Mouse (Mus musculus) stomach, embryonic 15.5 days (tissue): ENCODE data around the gene Stxbp6. TPM values are rescaled to one million over a fixed set of nuclear protein-coding genes. Genes with fewer than 3 reads are reported as not detected.
A peak's percentile ranks its signal among the peaks of the same experiment; 100 is the strongest.

Experiments
- ATAC-seq: fragments of 200-750 bp; cut with Nextera tagmentation; 2 replicates; pipeline ENCODE4 v1.8.0; 2017; ENCODE audit warnings: low read depth, moderate number of reproducible peaks, moderate TSS enrichment; ENCODE audit not compliant: insufficient read depth, low FRiP score
- H3K27ac ChIP-seq: fragments of 300-500 bp; sonication (generic); 2 replicates; pipeline ENCODE4 v1.5.1; 2015; ENCODE audit warnings: mild to moderate bottlenecking, inconsistent platforms
- H3K27me3 ChIP-seq: fragments of 300-500 bp; sonication (generic); replicated peaks from 2 replicates; pipeline ENCODE4 v1.6.1; 2015; ENCODE audit warnings: inconsistent platforms
- H3K36me3 ChIP-seq: fragments of 300-500 bp; sonication (generic); 2 replicates; pipeline ENCODE4 v1.6.1; 2015; ENCODE audit warnings: inconsistent platforms
- H3K4me1 ChIP-seq: fragments of 300-500 bp; sonication (generic); 2 replicates; pipeline ENCODE4 v1.6.1; 2015; ENCODE audit warnings: inconsistent platforms
- H3K4me2 ChIP-seq: fragments of 300-500 bp; sonication (generic); 2 replicates; pipeline ENCODE4 v1.6.1; 2015; ENCODE audit warnings: mild to moderate bottlenecking, inconsistent platforms
- H3K4me3 ChIP-seq: fragments of 300-500 bp; sonication (generic); replicated peaks from 2 replicates; pipeline ENCODE4 v1.5.1; 2015; ENCODE audit warnings: inconsistent platforms
- H3K9ac ChIP-seq: fragments of 300-500 bp; sonication (generic); 2 replicates; pipeline ENCODE4 v1.6.1; 2015; ENCODE audit warnings: inconsistent platforms
- H3K9me3 ChIP-seq: fragments of 300-500 bp; sonication (generic); 2 replicates; pipeline ENCODE4 v1.6.1; 2016; ENCODE audit warnings: inconsistent platforms
- WGBS: fragments of 180-500 bp; shearing (Covaris S2); methylation state at CpG from one replicate; pipeline ENCODE4 v1.1.7; 2015; 5-methylcytosine and 5-hydroxymethylcytosine counted together
- polyA plus RNA-seq: library from polyadenylated mRNA; unstranded; fragments of >200 nt; fragmentation: Nextera tagmentation; extraction: Ambion mirVana; gene quantifications from 2 replicates; pipeline ENCODE4 v1.2.1, GENCODE M21; 2015

Stxbp6 gene
- polyA plus RNA-seq, 1 experiment from 2014 or later, result 19.2 TPM

DNA sequence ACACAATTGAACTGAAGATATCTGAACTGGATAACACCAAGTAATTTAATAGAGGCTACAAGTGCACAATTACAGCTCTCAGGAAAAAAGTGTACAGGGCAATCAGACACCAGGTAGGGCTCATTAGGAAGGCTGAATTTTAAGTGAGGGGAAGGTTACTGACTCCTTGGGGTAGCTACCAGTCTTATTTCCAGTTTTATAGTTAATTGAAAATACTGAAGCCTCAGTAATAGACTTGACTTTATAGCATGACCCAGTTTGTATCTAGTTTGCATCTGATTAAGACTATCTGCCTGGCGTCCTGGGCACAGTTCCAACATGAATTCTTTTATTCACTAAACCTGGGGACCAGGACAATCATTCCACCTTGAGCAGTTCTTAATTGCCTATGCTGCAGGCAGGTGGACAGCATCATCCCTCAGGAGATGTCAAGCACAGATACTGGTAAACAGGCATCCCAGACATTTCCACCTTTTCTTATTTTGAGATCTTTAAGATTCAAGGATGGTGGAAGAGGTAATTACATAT is 171.2 kb downstream of the Stxbp6 start:
- Histone ChIP-seq H3K9me3 (no peaks in the 10 kb centered on the region), H3K4me3 (no peak overlapping the region), H3K4me1 (no peaks in the 10 kb centered on the region), H3K27ac (no peak overlapping the region), H3K36me3 (no peaks in the 10 kb centered on the region), H3K27me3 (no peaks in the 10 kb centered on the region), H3K9ac (no peak overlapping the region), H3K4me2 (no peak overlapping the region)
- ATAC-seq, result no peak
- 67% methylated on average over 1 of the region's 1 CpGs for WGBS

DNA sequence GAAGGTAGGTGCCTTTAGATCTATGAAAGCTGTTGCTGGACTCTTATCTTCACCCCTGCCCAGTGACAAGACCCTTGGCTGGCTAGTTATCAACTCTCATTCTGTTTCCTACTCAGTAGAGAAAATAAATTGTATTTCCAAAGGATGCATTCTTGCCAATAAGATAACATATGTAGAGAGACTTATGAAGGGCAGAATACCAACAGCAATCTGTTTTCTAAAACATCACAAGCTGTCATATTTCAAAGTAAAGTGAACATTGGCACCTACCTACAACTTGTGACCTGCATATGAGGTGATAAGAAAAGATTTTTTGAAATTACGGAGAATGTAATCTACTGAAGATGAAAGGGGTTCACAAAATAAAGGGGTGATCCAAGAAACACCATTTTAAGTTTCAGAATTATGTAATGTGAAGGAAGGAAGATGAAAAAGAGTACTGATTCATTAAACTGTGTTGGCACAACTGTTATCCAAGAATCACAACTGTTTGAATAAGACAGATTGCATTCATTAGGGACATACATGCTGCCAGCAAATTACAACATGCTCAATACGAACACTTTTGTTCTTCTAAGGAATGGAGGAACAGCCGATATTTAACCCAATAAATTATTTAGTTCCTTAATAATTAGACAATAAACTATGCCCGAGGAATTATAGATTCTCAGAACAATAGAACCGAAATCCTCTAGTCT is 175.2 kb downstream of the Stxbp6 start:
- Histone ChIP-seq H3K27ac (no peak overlapping the region), H3K9ac (no peak overlapping the region), H3K4me3 (no peak overlapping the region), H3K9me3 (no peaks in the 10 kb centered on the region), H3K27me3 (no peaks in the 10 kb centered on the region), H3K4me2 (no peak overlapping the region), H3K36me3 (no peaks in the 10 kb centered on the region), H3K4me1 (no peaks in the 10 kb centered on the region)
- WGBS, result 86% methylated on average over 5 of the region's 5 CpGs
- no peak for ATAC-seq

- H3K4me3 ChIP-seq, result no peak overlapping the region
- H3K4me2 ChIP-seq, result no peak overlapping the region
- H3K9me3 ChIP-seq, result no peaks in the 10 kb centered on the region
- no peak for ATAC-seq
- H3K9ac ChIP-seq, result no peak overlapping the region
- H3K4me1 ChIP-seq, result no peaks in the 10 kb centered on the region
- H3K27ac ChIP-seq, result no peak overlapping the region
- 91% methylated on average over 1 of the region's 1 CpGs for WGBS
- no peaks in the 10 kb centered on the region for H3K27me3 ChIP-seq
- H3K36me3 ChIP-seq, result no peaks in the 10 kb centered on the region
Measured at GRCm38 (mm10) chr12:44896460-44896859, 178.0 kb downstream of the Stxbp6 start.

GRCm38 (mm10) chr12:44889677-44890393 is 184.7 kb downstream of the Stxbp6 start:
- no peaks in the 10 kb centered on the region for H3K36me3 ChIP-seq
- H3K27ac ChIP-seq, result no peak overlapping the region
- H3K4me2 ChIP-seq, result no peak overlapping the region
- no peak overlapping the region for H3K9ac ChIP-seq
- WGBS, result 86% methylated on average over 6 of the region's 6 CpGs
- no peak for ATAC-seq
- H3K9me3 ChIP-seq, result no peaks in the 10 kb centered on the region
- no peak overlapping the region for H3K4me3 ChIP-seq
- H3K4me1 ChIP-seq, result no peaks in the 10 kb centered on the region
- H3K27me3 ChIP-seq, result no peaks in the 10 kb centered on the region

GRCm38 (mm10) chr12:44886826-44887225 is 187.7 kb downstream of the Stxbp6 start:
- Histone ChIP-seq H3K9ac (no peak overlapping the region), H3K27ac (no peak overlapping the region), H3K36me3 (no peaks in the 10 kb centered on the region), H3K4me1 (no peaks in the 10 kb centered on the region), H3K4me2 (no peak overlapping the region), H3K9me3 (no peaks in the 10 kb centered on the region), H3K27me3 (no peaks in the 10 kb centered on the region), H3K4me3 (no peak overlapping the region)
- ATAC-seq, result no peak
- WGBS, result 42% methylated on average over 3 of the region's 3 CpGs

GRCm38 (mm10) chr12:44872697-44873096 is 201.8 kb downstream of the Stxbp6 start:
- H3K9me3 ChIP-seq, result no peaks in the 10 kb centered on the region
- 69% methylated on average over 2 of the region's 2 CpGs for WGBS
- H3K4me3 ChIP-seq, result no peak overlapping the region
- no peaks in the 10 kb centered on the region for H3K27me3 ChIP-seq
- no peak overlapping the region for H3K9ac ChIP-seq
- ATAC-seq, result no peak
- no peaks in the 10 kb centered on the region for H3K36me3 ChIP-seq
- H3K27ac ChIP-seq, result no peak overlapping the region
- no peaks in the 10 kb centered on the region for H3K4me1 ChIP-seq
- no peak overlapping the region for H3K4me2 ChIP-seq

DNA sequence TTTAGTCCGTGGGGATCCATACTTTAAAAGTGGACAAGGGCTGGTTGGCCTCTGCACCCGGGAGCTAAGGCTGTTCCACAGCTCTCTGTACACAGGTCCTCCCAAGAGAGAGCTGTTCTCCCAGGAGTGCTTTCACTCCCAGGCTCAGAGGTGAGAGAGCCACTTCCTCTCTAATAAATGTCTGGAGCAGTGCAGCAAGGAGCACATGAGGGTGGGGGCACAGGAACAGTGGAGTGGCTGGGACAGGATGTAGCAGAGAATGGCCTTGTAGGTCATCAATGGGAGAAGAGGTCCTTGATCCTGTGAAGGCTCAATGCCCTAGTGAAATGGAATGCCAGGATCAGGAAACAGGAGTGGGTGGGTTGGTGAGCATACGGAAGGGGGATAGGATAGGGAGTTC is 209.1 kb downstream of the Stxbp6 start:
- no peak for ATAC-seq
- Histone ChIP-seq H3K4me3 (no peak overlapping the region), H3K27ac (no peak overlapping the region), H3K9me3 (no peaks in the 10 kb centered on the region), H3K27me3 (no peaks in the 10 kb centered on the region), H3K4me1 (no peaks in the 10 kb centered on the region), H3K36me3 (no peaks in the 10 kb centered on the region), H3K4me2 (no peak overlapping the region), H3K9ac (no peak overlapping the region)
- 79% methylated on average over 3 of the region's 3 CpGs for WGBS

- Histone ChIP-seq H3K4me2 (no peak overlapping the region), H3K4me3 (no peak overlapping the region), H3K4me1 (no peaks in the 10 kb centered on the region), H3K9ac (no peak overlapping the region), H3K9me3 (no peaks in the 10 kb centered on the region), H3K36me3 (no peaks in the 10 kb centered on the region), H3K27me3 (no peaks in the 10 kb centered on the region), H3K27ac (no peak overlapping the region)
- WGBS, result 61% methylated on average over 5 of the region's 5 CpGs
- ATAC-seq, result no peak
Measured at GRCm38 (mm10) chr12:44859454-44859853, 215.1 kb downstream of the Stxbp6 start.

DNA sequence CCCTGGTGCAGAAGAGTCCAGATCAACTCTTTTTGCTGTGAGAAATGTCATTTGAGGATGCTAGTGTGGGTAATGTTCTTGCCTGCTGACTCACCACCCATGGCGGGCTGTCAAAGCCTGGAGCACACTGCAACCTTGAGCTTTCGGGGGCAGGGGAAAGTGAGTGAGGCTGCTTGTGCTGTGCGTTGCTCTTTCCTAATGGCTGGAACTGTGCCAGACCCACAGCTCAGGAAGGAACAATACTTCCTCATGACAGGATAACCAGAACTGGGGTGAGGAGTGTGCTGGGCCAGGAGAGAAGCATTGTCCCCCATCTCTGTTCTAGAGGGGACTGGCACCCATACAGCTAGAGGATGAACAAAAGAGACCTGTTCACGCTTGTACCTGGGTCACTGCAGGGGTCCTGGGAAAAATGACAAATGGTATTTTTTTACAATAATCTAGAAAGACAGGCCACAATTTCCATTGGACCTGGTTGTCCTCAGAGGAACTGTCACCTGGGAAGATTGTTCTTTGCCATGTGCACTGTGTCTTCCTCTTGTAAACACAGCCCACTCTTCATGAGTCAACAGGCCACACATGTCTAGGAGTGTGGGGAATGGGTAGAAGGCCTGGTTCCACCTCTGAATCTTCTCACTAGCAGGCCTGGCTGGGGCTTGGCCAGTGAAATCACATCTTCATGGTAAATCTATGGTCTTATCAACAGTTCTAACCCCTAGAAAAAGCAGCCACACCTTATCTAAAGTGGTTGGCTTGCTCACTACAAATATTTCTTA is 216.2 kb downstream of the Stxbp6 start:
- Histone ChIP-seq H3K27ac (no peak overlapping the region), H3K9ac (no peak overlapping the region), H3K9me3 (no peaks in the 10 kb centered on the region), H3K36me3 (no peaks in the 10 kb centered on the region), H3K4me3 (no peak overlapping the region), H3K4me2 (no peak overlapping the region), H3K4me1 (no peaks in the 10 kb centered on the region), H3K27me3 (no peaks in the 10 kb centered on the region)
- WGBS, result 38% methylated on average over 4 of the region's 4 CpGs
- peak; percentile 82; the same call in 1 of the 2 replicates for ATAC-seq

DNA sequence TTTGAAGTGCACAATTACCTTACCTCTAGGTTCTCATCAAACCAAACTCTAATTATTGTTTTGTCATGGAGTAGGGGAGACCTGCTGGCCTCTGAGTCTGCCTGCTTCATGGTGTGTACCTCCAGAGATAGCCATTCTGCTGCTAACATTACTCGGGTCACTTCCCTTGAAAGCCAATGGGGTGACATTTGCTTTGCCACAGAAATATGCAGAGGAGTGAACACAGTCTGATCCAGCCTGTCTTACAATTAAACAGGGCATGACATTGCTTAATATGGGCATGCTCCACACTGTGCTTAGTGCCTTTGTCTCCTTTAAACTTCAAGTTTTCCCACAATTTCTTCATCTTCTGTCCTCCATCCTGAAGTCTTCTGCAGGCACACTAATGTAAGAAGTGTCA is 222.5 kb downstream of the Stxbp6 start:
- Histone ChIP-seq H3K4me2 (no peak overlapping the region), H3K27ac (no peak overlapping the region), H3K36me3 (no peaks in the 10 kb centered on the region), H3K27me3 (no peaks in the 10 kb centered on the region), H3K9me3 (no peaks in the 10 kb centered on the region), H3K4me3 (no peak overlapping the region), H3K9ac (no peak overlapping the region), H3K4me1 (no peaks in the 10 kb centered on the region)
- WGBS, result 72% methylated on average over 1 of the region's 1 CpGs
- no peak for ATAC-seq

GRCm38 (mm10) chr12:44850516-44850915 is 224.0 kb downstream of the Stxbp6 start:
- no peak overlapping the region for H3K4me2 ChIP-seq
- ATAC-seq, result no peak
- 60% methylated on average over 1 of the region's 1 CpGs for whole genome bisulfite sequencing
- no peaks in the 10 kb centered on the region for H3K27me3 ChIP-seq
- no peak overlapping the region for H3K4me3 ChIP-seq
- no peak overlapping the region for H3K27ac ChIP-seq
- no peaks in the 10 kb centered on the region for H3K4me1 ChIP-seq
- H3K36me3 ChIP-seq, result no peaks in the 10 kb centered on the region
- H3K9me3 ChIP-seq, result no peaks in the 10 kb centered on the region
- H3K9ac ChIP-seq, result no peak overlapping the region
